Mouse (Mus musculus) G1E-ER4 (cell line): ENCODE data around the gene Pcif1. TPM values are rescaled to one million over a fixed set of nuclear protein-coding genes. Genes with fewer than 3 reads are reported as not detected.

Source experiments
- GATA1 ChIP-seq: IDR thresholded peaks from one replicate; pipeline ENCODE4 v1.8.0; 2012; ENCODE audit warnings: low read length, inconsistent platforms
- polyA plus RNA-seq: library from polyadenylated mRNA; stranded (reverse); fragments of >175 nt; gene quantifications from 2 replicates; pipeline ENCODE4 v1.2.3, GENCODE M21; 2012

Gene Pcif1
- polyA plus RNA-seq, 1 experiment = 110 TPM

DNA sequence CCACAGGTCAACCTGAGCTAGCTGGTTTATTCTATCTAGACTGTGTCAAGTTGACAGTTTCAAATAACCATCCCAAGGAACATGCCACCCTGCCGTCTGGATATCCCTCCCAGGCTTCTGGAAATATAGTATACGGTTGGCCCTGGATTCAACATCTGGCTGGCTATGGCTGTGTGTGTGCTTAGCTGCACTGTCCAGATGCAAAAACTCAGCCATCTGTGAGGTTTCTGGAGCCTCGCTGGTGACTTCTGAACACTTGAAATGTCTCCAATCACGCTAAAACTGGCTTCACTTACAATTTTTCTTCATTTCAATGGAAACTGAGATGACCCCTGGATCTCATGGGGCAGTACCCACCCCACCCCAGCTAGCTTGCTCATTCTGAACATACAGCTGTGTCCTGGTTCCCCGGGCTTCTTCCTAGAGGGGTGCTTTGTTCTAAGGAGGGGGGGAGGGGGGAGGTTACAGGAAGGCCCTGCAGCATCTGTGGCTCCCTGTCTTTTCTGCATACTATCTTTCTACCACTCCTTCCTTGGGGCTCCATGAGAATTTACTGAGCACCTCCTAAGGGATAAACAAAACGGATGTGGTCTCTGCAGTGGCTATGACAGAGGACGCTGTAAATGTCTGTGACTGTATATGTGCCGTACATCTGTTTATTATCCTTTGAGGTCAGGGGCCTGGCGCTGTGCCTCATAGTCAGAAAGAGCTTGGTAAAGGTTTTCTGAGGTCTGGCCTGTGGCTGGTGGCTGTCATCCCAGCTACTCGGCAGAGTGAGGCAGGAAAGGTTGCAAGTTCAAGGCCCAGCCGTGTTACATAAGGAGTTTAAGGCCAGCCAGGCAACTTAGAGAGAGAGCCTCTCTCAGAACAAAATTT, 51.8 kb downstream of the Pcif1 start:
- TF ChIP-seq GATA1 = no peak

DNA sequence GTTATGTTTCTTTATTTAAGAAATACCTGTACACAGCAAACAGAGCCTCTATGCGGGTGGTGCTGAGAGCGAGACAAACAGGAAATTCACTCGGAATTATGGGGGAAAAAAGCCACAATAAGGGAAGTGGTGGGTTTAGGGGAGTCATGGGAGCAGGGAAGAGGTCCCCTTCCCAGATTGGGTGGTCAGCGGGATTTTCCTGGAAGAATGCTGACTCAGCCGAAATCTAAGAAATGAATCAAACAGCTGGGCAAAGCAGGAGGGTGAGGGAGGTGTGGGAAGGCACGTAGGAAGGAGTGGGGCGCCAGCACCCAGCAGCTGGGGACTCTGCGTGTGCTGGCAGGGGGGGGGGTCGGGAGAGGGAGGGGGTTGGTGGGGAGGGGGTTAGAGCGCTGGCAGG, 54.4 kb downstream of the Pcif1 start:
- no peak for TF ChIP-seq GATA1

DNA sequence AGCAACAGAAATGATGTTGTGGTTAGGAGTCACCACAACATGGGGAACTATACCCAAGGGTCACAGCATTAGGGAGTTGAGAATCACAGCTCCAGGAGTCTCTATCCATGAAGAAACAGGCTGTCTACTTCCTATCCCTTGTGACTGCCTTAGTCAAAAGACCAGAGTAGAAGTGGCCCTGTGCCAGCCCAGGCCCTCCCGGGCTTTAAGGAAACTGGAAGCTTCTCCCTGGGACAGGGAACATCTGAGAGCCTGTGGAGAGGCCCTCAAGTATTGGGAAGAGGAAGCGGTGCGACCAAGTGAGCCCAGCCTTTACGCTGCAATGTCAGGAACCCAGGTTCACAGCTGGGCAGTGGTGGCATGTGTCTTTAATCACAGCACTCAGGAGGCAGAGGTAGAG, 56.9 kb downstream of the Pcif1 start:
- no peak for TF ChIP-seq GATA1

DNA sequence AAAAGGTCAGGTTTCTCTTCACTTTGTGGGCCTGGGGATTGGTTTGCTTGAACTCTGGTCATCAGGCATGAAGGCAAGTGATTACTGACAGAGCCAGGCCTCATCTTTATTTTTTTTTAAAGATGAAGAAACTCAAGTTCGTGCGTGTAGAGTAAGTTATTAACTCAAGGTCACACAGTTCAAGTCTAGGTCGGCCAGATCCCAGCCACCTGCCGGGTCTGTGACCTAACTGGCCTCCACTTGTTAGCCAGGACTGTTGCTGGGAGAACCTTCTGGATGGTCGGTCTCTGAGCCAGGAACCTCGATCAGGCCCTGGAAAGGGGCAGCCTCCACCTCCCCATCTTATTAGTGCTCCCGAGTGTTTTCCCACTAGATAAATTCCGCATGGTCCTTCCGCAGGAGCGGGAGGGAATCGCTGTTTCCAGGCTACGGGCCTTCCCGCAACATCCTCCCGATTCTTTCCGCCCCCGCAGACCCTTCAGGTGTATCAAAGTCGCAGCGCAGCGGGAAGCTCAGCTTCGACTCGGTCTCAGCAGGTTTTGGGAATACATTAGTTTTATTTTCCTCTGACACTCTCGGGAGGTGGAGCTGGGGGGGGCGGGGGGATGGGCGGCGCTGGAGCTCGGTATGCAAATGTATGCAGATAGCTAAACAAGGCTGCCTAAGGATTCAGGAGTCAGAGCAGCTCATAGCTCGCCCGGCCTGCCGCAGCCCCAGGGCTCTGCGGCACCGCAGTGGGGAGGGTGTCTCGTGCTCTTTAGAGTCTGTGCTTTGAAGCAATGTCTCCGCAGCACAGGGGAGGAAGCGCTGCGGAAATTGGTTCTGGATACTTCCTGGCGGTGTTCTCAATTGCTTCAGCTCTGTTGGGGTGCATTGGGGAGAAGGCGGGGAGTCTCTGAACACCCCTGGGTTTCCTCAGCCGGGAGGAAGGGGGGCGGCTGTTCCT, 59.3 kb downstream of the Pcif1 start:
- no peak for TF ChIP-seq GATA1

DNA sequence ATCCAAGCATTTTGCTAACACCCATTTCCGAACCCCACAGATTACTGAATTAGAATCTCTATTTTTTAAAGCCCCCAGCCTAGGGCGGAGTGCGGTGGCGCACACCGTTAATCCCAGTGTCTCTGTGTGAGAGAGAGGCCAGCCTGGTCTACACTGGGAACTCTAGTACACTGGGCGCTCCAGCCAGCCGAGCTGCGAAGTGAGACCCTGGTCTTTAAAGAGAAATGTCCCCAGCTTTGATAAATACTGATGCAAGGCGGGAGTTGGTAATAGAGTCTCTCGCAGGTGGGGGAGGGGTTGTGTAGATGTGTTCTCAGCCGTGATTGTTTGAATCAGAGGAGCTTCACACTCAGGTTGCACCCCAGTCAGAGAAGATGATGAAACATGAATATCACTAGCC, 60.0 kb downstream of the Pcif1 start:
- TF ChIP-seq GATA1 = no peak

DNA sequence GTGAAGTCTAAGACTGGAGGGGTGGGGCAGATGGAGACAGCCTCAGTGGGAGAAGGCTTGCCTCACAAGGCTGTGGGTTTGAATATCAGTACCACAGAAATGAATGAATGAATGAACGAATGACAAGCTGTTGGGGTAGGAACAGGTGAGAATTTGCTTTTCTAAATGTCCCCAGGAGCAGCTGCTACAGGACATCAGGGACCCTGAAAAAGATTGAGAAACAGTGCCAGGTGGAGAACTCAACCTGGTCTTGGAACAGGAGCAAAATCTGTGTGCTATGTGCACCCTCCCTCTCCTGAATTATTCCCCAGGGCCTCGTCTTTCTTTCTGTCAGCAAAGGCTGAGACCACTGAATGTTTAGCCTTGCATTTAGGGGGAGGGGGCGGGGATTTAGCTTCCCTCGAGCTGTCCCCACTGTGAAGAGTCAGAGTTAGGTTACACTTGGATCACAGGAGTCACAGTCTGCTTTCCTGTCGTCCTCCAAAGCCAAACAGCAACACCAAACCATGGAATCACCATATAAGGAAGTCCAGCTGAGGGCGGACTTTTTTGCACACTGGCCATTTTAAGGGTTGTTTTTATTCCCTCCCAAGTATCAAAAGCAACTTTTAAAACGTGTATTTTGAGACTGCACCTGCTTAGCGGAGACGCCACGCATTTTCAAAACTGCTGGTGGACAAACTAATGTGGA, 61.2 kb downstream of the Pcif1 start, which contains the start of gene Mmp9:
Gene Mmp9, plus strand, starts transcription at position 641 of the 691 bp plus-strand sequence.
- no peak for TF ChIP-seq GATA1

DNA sequence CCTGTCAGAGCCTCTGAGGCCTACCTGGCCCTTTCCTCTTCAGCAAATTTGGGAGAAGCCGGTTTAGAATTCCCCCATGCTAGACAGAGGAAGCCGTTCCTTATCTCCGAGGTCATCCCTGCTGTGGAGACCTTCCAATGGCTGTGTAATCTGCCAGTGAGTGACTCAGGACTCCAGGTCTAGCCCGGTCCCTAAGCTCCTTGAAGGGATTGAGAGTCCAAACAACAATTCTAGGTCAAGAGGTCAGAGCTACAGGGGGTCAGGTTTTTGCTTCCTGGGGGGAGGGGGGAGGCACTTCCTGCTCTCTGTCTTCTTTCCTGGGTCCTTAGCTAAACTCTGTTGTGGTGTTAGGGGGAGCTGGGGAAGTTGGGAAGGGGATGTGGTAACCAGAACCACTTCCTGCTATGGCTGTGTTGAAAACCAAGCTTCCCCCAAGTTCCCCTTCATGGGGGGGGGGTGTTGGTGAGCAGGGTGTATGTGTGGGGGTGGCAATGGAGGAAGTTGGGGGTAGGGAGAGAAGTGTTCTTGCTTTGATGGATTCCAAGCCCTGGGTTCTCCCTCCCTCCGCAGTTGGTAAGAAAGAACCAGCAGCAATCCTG, 63.7 kb downstream of the Pcif1 start:
- TF ChIP-seq GATA1 = no peak

Other genes with a start within 250 kb of the Pcif1 start
- gene Wfdc16, start 240.5 kb upstream of the Pcif1 start, polyA plus RNA-seq = not detected in 2 replicates
- not detected in 2 replicates for gene Wfdc10, start 223.3 kb upstream of the Pcif1 start, polyA plus RNA-seq
- gene Wfdc9, start 222.7 kb upstream of the Pcif1 start, polyA plus RNA-seq = not detected in 2 replicates
- not detected in 2 replicates for gene Wfdc11, start 205.2 kb upstream of the Pcif1 start, polyA plus RNA-seq
- not detected in 2 replicates for gene Wfdc13, start 194.2 kb upstream of the Pcif1 start, polyA plus RNA-seq
- not detected in 2 replicates for gene Spint4, start 180.8 kb upstream of the Pcif1 start, polyA plus RNA-seq
- not detected in 2 replicates for gene Spint5, start 164.0 kb upstream of the Pcif1 start, polyA plus RNA-seq
- 0.03 and 0.04 TPM in 2 replicates for gene Wfdc3, start 133.4 kb upstream of the Pcif1 start, polyA plus RNA-seq
- 131 and 212 TPM in 2 replicates for gene Dnttip1, start 133.3 kb upstream of the Pcif1 start, polyA plus RNA-seq
- 170 and 261 TPM in 2 replicates for gene Ube2c, start 109.4 kb upstream of the Pcif1 start, polyA plus RNA-seq
- gene Tnnc2, start 99.3 kb upstream of the Pcif1 start, polyA plus RNA-seq = not detected in 2 replicates
- 3.9 and 5.2 TPM in 2 replicates for gene Snx21, start 93.5 kb upstream of the Pcif1 start, polyA plus RNA-seq
- gene Acot8, start 74.4 kb upstream of the Pcif1 start, polyA plus RNA-seq = 34.2 and 58.7 TPM in 2 replicates
- gene Zswim3, start 74.2 kb upstream of the Pcif1 start, polyA plus RNA-seq = 1.6 TPM in 2 replicates
- 29.9 and 31.4 TPM in 2 replicates for gene Zswim1, start 56.6 kb upstream of the Pcif1 start, polyA plus RNA-seq
- not detected in 2 replicates for gene Spata25, start 50.8 kb upstream of the Pcif1 start, polyA plus RNA-seq
- 12.4 and 46.9 TPM in 2 replicates for gene Ctsa, start 46.4 kb upstream of the Pcif1 start, polyA plus RNA-seq
- 0.08 TPM in 1 of 2 replicates, not detected in the other for gene Neurl2, start 45.8 kb upstream of the Pcif1 start, polyA plus RNA-seq
- not detected in 2 replicates for gene Pltp, start 21.6 kb upstream of the Pcif1 start, polyA plus RNA-seq
- gene Zfp335, start 32.5 kb downstream of the Pcif1 start, polyA plus RNA-seq = 58.2 and 59.2 TPM in 2 replicates
- gene Mmp9, start 61.5 kb downstream of the Pcif1 start, polyA plus RNA-seq = 0.03 and 0.05 TPM in 2 replicates
- 0.31 and 0.41 TPM in 2 replicates for gene Slc12a5, start 81.5 kb downstream of the Pcif1 start, polyA plus RNA-seq
- 50.0 and 58.3 TPM in 2 replicates for gene Ncoa5, start 155.6 kb downstream of the Pcif1 start, polyA plus RNA-seq
- gene Cd40, start 176.3 kb downstream of the Pcif1 start, polyA plus RNA-seq = not detected in 2 replicates
- gene 1700025C18Rik, start 211.4 kb downstream of the Pcif1 start, polyA plus RNA-seq = not detected in 2 replicates